Mouse (Mus musculus): ENCODE measurements around the gene 1700021F07Rik. TPM values are rescaled to one million over a fixed set of nuclear protein-coding genes. Genes with fewer than 3 reads are reported as not detected.

The 1700021F07Rik gene
- polyA plus RNA-seq, 1 experiment from 2014 or later, result not detected

DNA sequence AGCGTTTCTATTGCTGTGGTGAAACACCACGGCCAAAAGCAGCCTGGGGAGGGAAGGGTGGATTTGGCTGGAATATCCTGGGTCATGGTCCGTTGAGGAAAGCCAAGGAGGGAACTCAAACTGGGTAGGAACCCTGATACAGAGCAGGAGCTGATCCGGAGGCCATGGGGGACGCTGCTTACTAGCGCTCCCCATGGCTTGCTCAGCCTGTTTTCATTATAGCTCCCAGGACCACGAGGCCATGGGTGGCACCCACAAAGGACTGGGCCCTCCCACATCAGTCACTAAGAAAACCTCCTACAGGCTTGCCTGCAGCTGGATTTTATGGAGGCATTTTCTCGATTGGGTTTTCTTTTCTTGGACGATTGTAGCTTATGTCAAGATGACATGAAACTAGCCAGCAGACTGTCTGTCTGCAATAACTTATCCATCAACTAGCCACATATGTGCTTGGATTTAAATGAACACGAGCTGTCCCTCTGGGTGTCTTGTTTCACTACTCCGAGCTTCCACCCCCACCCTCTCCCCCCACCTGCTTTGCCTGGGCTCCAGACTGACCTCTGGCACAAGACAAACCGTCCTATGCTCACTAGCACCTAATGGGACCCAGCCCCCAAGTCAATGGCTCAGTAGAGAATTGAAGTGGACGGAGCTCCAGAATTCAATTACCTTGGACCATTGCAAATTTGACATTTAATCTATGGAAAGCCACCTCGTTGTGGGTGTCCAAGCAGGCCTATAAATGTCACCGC, 10.5 kb downstream of the 1700021F07Rik start:
- Histone ChIP-seq H3K9ac (ENCODE audit: low read depth, low read length) (no peak overlapping the region), H3K9me3 (replicated peaks; ENCODE audit: control insufficient read depth, low read length) (no peaks in the 10 kb centered on the region), H3K27me3 (ENCODE audit: control insufficient read depth, insufficient read depth, low read depth, low read length) (no peaks in the 10 kb centered on the region), H3K36me3 (ENCODE audit: control insufficient read depth, insufficient read depth) (no peaks in the 10 kb centered on the region), H3K4me1 (ENCODE audit: control insufficient read depth, low read depth, low read length) (no peaks in the 10 kb centered on the region), H3K27ac (ENCODE audit: low read length) (no peak overlapping the region), H3K4me3 (ENCODE audit: low read depth, low read length) (no peak overlapping the region), H3K4me2 (ENCODE audit: low read depth, low read length) (no peak overlapping the region)
- ATAC-seq (ENCODE audit: low read depth), result no peak
- 53% methylated on average over 15 of the region's 15 CpGs for WGBS (ENCODE audit: insufficient replicate concordance)

- no peaks in the 10 kb centered on the region for H3K9me3 ChIP-seq (replicated peaks; ENCODE audit: control insufficient read depth, low read length)
- H3K36me3 ChIP-seq (ENCODE audit: control insufficient read depth, insufficient read depth), result no peaks in the 10 kb centered on the region
- ATAC-seq (ENCODE audit: low read depth), result no peak
Observed at GRCm38 (mm10) chr2:173534581-173534980, 12.2 kb downstream of the 1700021F07Rik start.

DNA sequence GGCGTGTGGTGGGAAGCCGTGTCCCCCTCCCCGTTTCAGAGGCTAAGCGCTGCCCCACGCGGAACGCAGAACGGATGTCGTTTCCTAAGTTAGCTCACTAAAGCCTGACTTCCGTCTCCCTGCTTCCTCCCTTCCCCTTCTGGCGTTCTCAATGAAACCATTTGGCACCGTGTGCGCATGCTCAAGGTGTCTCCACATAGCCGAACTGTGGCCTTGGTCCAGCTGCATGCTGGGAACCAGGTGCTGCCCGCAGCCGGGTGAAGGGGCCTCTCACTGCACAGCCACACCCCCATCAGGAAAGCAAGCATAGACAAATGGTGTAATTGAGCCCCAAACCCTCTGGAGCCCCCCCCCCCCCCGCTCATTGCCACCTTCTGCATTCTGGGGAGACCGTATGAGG, 13.0 kb downstream of the 1700021F07Rik start:
- no peak overlapping the region for H3K4me3 ChIP-seq (ENCODE audit: low read depth, low read length)
- H3K27ac ChIP-seq (ENCODE audit: low read length), result no peak overlapping the region
- H3K36me3 ChIP-seq (ENCODE audit: control insufficient read depth, insufficient read depth), result no peaks in the 10 kb centered on the region
- no peak overlapping the region for H3K4me2 ChIP-seq (ENCODE audit: low read depth, low read length)
- ATAC-seq (ENCODE audit: low read depth), result no peak
- H3K4me1 ChIP-seq (ENCODE audit: control insufficient read depth, low read depth, low read length), result no peaks in the 10 kb centered on the region
- H3K27me3 ChIP-seq (ENCODE audit: control insufficient read depth, insufficient read depth, low read depth, low read length), result no peaks in the 10 kb centered on the region
- H3K9me3 ChIP-seq (replicated peaks; ENCODE audit: control insufficient read depth, low read length), result no peaks in the 10 kb centered on the region
- no peak overlapping the region for H3K9ac ChIP-seq (ENCODE audit: low read depth, low read length)
- WGBS (ENCODE audit: insufficient replicate concordance), result 72% methylated on average over 18 of the region's 18 CpGs

More at GRCm38 (mm10) chr2:173534581-173534980, 12.2 kb downstream of the 1700021F07Rik start:
- no peaks in the 10 kb centered on the region for H3K4me1 ChIP-seq (ENCODE audit: control insufficient read depth, low read depth, low read length)
- no peak overlapping the region for H3K4me2 ChIP-seq (ENCODE audit: low read depth, low read length)
- H3K27me3 ChIP-seq (ENCODE audit: control insufficient read depth, insufficient read depth, low read depth, low read length), result no peaks in the 10 kb centered on the region
- WGBS (ENCODE audit: insufficient replicate concordance), result 23% methylated on average over 7 of the region's 7 CpGs
- no peak overlapping the region for H3K9ac ChIP-seq (ENCODE audit: low read depth, low read length)
- H3K27ac ChIP-seq (ENCODE audit: low read length), result no peak overlapping the region
- H3K4me3 ChIP-seq (ENCODE audit: low read depth, low read length), result no peak overlapping the region

DNA sequence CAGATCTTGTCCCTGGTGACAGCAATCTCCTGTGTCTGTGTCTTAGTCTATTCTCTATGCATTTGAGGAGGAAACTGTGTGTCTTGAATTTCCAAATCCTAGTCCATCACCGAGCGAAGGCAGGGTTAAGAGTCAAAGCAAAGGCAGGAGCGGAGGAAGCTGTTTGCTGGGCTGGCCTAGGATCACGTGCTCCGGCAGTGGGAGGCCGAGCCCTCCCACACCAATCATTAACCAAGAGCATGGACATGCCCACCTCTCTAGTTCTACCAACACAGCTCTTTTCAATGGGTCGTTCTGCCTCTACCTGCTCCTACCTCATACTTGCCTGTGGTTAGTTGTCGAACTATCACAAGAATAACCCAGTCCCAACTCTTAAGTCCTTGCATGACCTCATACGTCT, 13.5 kb downstream of the 1700021F07Rik start:
- Histone ChIP-seq H3K4me2 (ENCODE audit: low read depth, low read length) (no peak overlapping the region), H3K36me3 (ENCODE audit: control insufficient read depth, insufficient read depth) (no peaks in the 10 kb centered on the region), H3K27ac (ENCODE audit: low read length) (no peak overlapping the region), H3K9me3 (replicated peaks; ENCODE audit: control insufficient read depth, low read length) (no peaks in the 10 kb centered on the region), H3K4me3 (ENCODE audit: low read depth, low read length) (no peak overlapping the region), H3K4me1 (ENCODE audit: control insufficient read depth, low read depth, low read length) (no peaks in the 10 kb centered on the region), H3K27me3 (ENCODE audit: control insufficient read depth, insufficient read depth, low read depth, low read length) (no peaks in the 10 kb centered on the region), H3K9ac (ENCODE audit: low read depth, low read length) (no peak overlapping the region)
- WGBS (ENCODE audit: insufficient replicate concordance), result 72% methylated on average over 9 of the region's 9 CpGs
- ATAC-seq (ENCODE audit: low read depth), result no peak

GRCm38 (mm10) chr2:173539781-173540180, 17.4 kb downstream of the 1700021F07Rik start:
- no peaks in the 10 kb centered on the region for H3K36me3 ChIP-seq (ENCODE audit: control insufficient read depth, insufficient read depth)
- H3K4me3 ChIP-seq (ENCODE audit: low read depth, low read length), result no peak overlapping the region
- no peaks in the 10 kb centered on the region for H3K27me3 ChIP-seq (ENCODE audit: control insufficient read depth, insufficient read depth, low read depth, low read length)
- no peak for ATAC-seq (ENCODE audit: low read depth)
- H3K9me3 ChIP-seq (replicated peaks; ENCODE audit: control insufficient read depth, low read length), result no peaks in the 10 kb centered on the region
- WGBS (ENCODE audit: insufficient replicate concordance), result 63% methylated on average over 15 of the region's 15 CpGs
- no peaks in the 10 kb centered on the region for H3K4me1 ChIP-seq (ENCODE audit: control insufficient read depth, low read depth, low read length)
- H3K9ac ChIP-seq (ENCODE audit: low read depth, low read length), result no peak overlapping the region
- H3K27ac ChIP-seq (ENCODE audit: low read length), result no peak overlapping the region
- H3K4me2 ChIP-seq (ENCODE audit: low read depth, low read length), result no peak overlapping the region

DNA sequence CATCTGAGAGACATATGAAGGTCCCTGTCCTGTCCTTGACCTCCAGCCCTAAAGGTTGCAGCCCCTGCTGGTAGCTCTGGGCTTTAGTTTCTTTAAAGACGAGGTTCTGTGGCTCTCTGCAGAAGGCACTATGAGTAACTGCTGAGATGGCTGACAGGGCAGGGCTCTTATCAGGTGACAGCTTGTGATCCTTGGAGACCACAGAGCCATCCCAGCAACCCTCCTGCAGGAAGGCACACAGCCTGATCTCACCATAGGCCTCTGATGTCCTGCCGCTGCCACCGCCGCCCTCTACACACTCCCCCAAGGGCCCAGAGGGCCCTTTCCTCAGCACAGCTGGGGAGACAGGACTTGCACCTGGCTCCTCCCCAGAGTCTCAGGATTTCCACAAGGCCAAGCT, 19.4 kb downstream of the 1700021F07Rik start:
- no peak overlapping the region for H3K27ac ChIP-seq (ENCODE audit: low read length)
- H3K9me3 ChIP-seq (replicated peaks; ENCODE audit: control insufficient read depth, low read length), result no peaks in the 10 kb centered on the region
- H3K4me2 ChIP-seq (ENCODE audit: low read depth, low read length), result no peak overlapping the region
- no peaks in the 10 kb centered on the region for H3K27me3 ChIP-seq (ENCODE audit: control insufficient read depth, insufficient read depth, low read depth, low read length)
- no peak overlapping the region for H3K9ac ChIP-seq (ENCODE audit: low read depth, low read length)
- no peak overlapping the region for H3K4me3 ChIP-seq (ENCODE audit: low read depth, low read length)
- WGBS (ENCODE audit: insufficient replicate concordance), result 21% methylated on average over 4 of the region's 4 CpGs
- H3K36me3 ChIP-seq (ENCODE audit: control insufficient read depth, insufficient read depth), result no peaks in the 10 kb centered on the region
- no peaks in the 10 kb centered on the region for H3K4me1 ChIP-seq (ENCODE audit: control insufficient read depth, low read depth, low read length)
- no peak for ATAC-seq (ENCODE audit: low read depth)

- Histone ChIP-seq H3K9me3 (replicated peaks; ENCODE audit: control insufficient read depth, low read length) (no peaks in the 10 kb centered on the region), H3K9ac (ENCODE audit: low read depth, low read length) (no peak overlapping the region), H3K27ac (ENCODE audit: low read length) (no peak overlapping the region), H3K4me1 (ENCODE audit: control insufficient read depth, low read depth, low read length) (no peaks in the 10 kb centered on the region), H3K4me2 (ENCODE audit: low read depth, low read length) (no peak overlapping the region), H3K27me3 (ENCODE audit: control insufficient read depth, insufficient read depth, low read depth, low read length) (no peaks in the 10 kb centered on the region; the same call in 1 of the 2 replicates), H3K4me3 (ENCODE audit: low read depth, low read length) (no peak overlapping the region), H3K36me3 (ENCODE audit: control insufficient read depth, insufficient read depth) (no peaks in the 10 kb centered on the region)
- ATAC-seq (ENCODE audit: low read depth), result no peak
- WGBS (ENCODE audit: insufficient replicate concordance), result 67% methylated on average over 4 of the region's 4 CpGs
Observed at GRCm38 (mm10) chr2:173542716-173543115, 20.3 kb downstream of the 1700021F07Rik start.

- H3K4me1 ChIP-seq (ENCODE audit: control insufficient read depth, low read depth, low read length), result no peaks in the 10 kb centered on the region
- H3K4me2 ChIP-seq (ENCODE audit: low read depth, low read length), result no peak overlapping the region
- no peaks in the 10 kb centered on the region; the same call in 1 of the 2 replicates for H3K27me3 ChIP-seq (ENCODE audit: control insufficient read depth, insufficient read depth, low read depth, low read length)
- no peak overlapping the region for H3K4me3 ChIP-seq (ENCODE audit: low read depth, low read length)
- H3K9ac ChIP-seq (ENCODE audit: low read depth, low read length), result no peak overlapping the region
- WGBS (ENCODE audit: insufficient replicate concordance), result 35% methylated on average over 15 of the region's 15 CpGs
- ATAC-seq (ENCODE audit: low read depth), result no peak
- no peaks in the 10 kb centered on the region for H3K9me3 ChIP-seq (replicated peaks; ENCODE audit: control insufficient read depth, low read length)
- H3K36me3 ChIP-seq (ENCODE audit: control insufficient read depth, insufficient read depth), result no peaks in the 10 kb centered on the region
- no peak overlapping the region for H3K27ac ChIP-seq (ENCODE audit: low read length)
Observed at GRCm38 (mm10) chr2:173545992-173546703, 23.8 kb downstream of the 1700021F07Rik start.

DNA sequence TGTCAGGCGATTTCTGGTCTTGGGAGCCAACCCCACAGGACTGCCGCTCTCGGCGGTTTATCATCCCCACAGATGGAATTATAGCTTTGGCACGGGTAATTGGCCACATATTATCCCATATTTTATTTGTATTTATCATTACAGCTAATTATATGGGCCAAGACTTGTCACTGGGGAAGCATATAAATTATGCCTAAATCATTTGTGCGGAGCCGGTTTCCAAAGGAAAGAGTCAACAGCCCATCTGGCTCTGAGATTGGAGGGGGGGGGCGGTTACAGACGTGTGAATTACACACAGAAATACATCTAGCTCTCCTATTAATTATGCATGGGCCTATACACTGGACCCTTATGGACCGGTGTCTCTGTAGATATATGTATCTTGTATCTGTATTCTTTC, 26.9 kb downstream of the 1700021F07Rik start:
- H3K27ac ChIP-seq (ENCODE audit: low read length), result no peak overlapping the region
- H3K9me3 ChIP-seq (replicated peaks; ENCODE audit: control insufficient read depth, low read length), result no peaks in the 10 kb centered on the region
- no peak overlapping the region for H3K4me3 ChIP-seq (ENCODE audit: low read depth, low read length)
- H3K4me2 ChIP-seq (ENCODE audit: low read depth, low read length), result no peak overlapping the region
- H3K9ac ChIP-seq (ENCODE audit: low read depth, low read length), result no peak overlapping the region
- WGBS (ENCODE audit: insufficient replicate concordance), result 78% methylated on average over 10 of the region's 10 CpGs
- no peaks in the 10 kb centered on the region for H3K36me3 ChIP-seq (ENCODE audit: control insufficient read depth, insufficient read depth)
- no peak for ATAC-seq (ENCODE audit: low read depth)
- no peaks in the 10 kb centered on the region for H3K4me1 ChIP-seq (ENCODE audit: control insufficient read depth, low read depth, low read length)
- no peaks in the 10 kb centered on the region; the same call in 1 of the 2 replicates for H3K27me3 ChIP-seq (ENCODE audit: control insufficient read depth, insufficient read depth, low read depth, low read length)
